In the genomic region with DNA sequence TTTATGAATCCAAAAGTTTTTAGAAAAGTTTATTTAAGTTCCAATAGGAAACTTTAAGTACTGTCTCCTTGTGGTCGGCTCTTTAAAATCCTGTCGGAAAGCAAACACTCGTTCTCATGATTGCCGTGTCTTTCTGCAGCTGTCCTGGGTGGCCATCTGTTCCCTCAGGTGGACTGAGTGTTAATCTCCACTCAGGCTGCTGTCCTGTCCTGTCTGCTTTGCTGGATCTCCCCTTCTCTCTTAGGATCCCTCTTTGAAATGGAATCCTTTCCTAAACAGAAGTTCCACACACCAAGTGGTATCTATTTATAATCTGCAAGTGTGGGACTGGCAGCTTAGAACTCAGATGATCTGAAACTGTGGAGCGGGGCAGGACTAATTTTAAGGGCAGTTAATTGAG, we compare ENCODE assay signal across 19 mouse cellular contexts.
A peak's percentile ranks its signal among the peaks of the same experiment; 100 is the strongest.
DNase-seq lines count a peak whose midpoint lies in the region; ATAC-seq and TF ChIP-seq lines count a peak whose summit lies in the region.
"Had no signal": no experiment of that assay in that cellular context is flagged by ENCODE, and none has a peak within 500 bp of the region (broad histone marks: within the 10 kb centered on the region; RNA-seq: fewer than 3 reads in every experiment).

No protein-coding gene starts in this region.

- H3K27ac ChIP-seq in gastrocnemius, adult 2 months: peak overlapping the region; percentile 86
- no peak overlapping the region for H3K27ac ChIP-seq in midbrain, embryonic 11.5 days (ENCODE audit: low read depth, low read length)
- H3K27ac ChIP-seq in midbrain, embryonic 15.5 days: no peak overlapping the region
- H3K27ac ChIP-seq in kidney, adult 2 months (ENCODE audit: insufficient read depth, low read depth, low read length): no peak overlapping the region
- H3K27ac ChIP-seq: forebrain, embryonic 12.5 days; hindbrain, embryonic 10.5 days; hindbrain, embryonic 14.5 days had no signal

- no peak overlapping the region for H3K9ac ChIP-seq in midbrain, embryonic 11.5 days (ENCODE audit: low read length)
- H3K9ac ChIP-seq in midbrain, embryonic 15.5 days: no peak overlapping the region
- H3K9ac ChIP-seq: forebrain, embryonic 12.5 days; heart, embryonic 12.5 days; hindbrain, embryonic 14.5 days had no signal

- H3K4me2 ChIP-seq in midbrain, embryonic 11.5 days: no peak overlapping the region
- H3K4me2 ChIP-seq in midbrain, embryonic 15.5 days: no peak overlapping the region
- H3K4me2 ChIP-seq: forebrain, embryonic 12.5 days; heart, embryonic 12.5 days; hindbrain, embryonic 14.5 days had no signal

- TF ChIP-seq CTCF in gastrocnemius, adult 2 months (IDR thresholded peaks at IDR 0.05): no peak
- TF ChIP-seq CTCF in kidney, adult 2 months (conservative IDR thresholded peaks at IDR 0.05; ENCODE audit: insufficient read depth, insufficient read length, low read depth, low read length): no peak

- H3K4me3 ChIP-seq in gastrocnemius, adult 2 months: peak overlapping the region; percentile 5; the same call in 1 of the 2 replicates
- H3K4me3 ChIP-seq in midbrain, embryonic 11.5 days (ENCODE audit: low read depth, low read length): no peak overlapping the region
- no peak overlapping the region for H3K4me3 ChIP-seq in midbrain, embryonic 15.5 days
- H3K4me3 ChIP-seq in kidney, adult 2 months (ENCODE audit: insufficient read depth, low read depth, low read length): no peak overlapping the region
- H3K4me3 ChIP-seq: forebrain, embryonic 12.5 days; heart, embryonic 12.5 days; hindbrain, embryonic 10.5 days had no signal

- H3K4me1 ChIP-seq in midbrain, embryonic 11.5 days (ENCODE audit: control insufficient read depth, insufficient read depth, low read length): peaks cover 7% of the 10 kb centered on the region
- peaks cover 3% of the 10 kb centered on the region; the same call in 1 of the 2 replicates for H3K4me1 ChIP-seq in midbrain, embryonic 15.5 days
- peaks cover 12% of the 10 kb centered on the region for H3K4me1 ChIP-seq in kidney, adult 2 months (ENCODE audit: control insufficient read depth, insufficient read depth, low read length)

- no peaks in the 10 kb centered on the region for H3K9me3 ChIP-seq in midbrain, embryonic 11.5 days (ENCODE audit: control insufficient read depth, low read length)
- no peaks in the 10 kb centered on the region for H3K9me3 ChIP-seq in midbrain, embryonic 15.5 days
- H3K9me3 ChIP-seq: forebrain, embryonic 12.5 days; G1E; heart, embryonic 12.5 days; hindbrain, embryonic 10.5 days had no signal

- 80% methylated on average over 5 of the region's 5 CpGs for WGBS in midbrain, embryonic 11.5 days
- 87% methylated on average over 5 of the region's 5 CpGs for WGBS in midbrain, embryonic 15.5 days
- 87% methylated on average over 5 of the region's 5 CpGs for WGBS in kidney, adult 2 months

- intact Hi-C loops in gastrocnemius, adult 2 months (cut with DNase I): no loop called here

- ATAC-seq in midbrain, embryonic 11.5 days (ENCODE audit: low FRiP score): no peak
- no peak for ATAC-seq in midbrain, embryonic 15.5 days (replicated peaks)
- ATAC-seq in cerebellum, adult (ENCODE audit: insufficient number of reproducible peaks, low FRiP score, low TSS enrichment): no peak
- ATAC-seq: CD4-positive, CD25-positive, alpha-beta regulatory T cell, adult 4 months; forebrain, embryonic 16.5 days; intestine, embryonic 16.5 days had no signal

- H3K27me3 ChIP-seq in midbrain, embryonic 11.5 days (ENCODE audit: control insufficient read depth, insufficient read depth, low read length): no peaks in the 10 kb centered on the region
- no peaks in the 10 kb centered on the region for H3K27me3 ChIP-seq in midbrain, embryonic 15.5 days (replicated peaks)
- H3K27me3 ChIP-seq in kidney, adult 2 months (replicated peaks; ENCODE audit: control insufficient read depth, insufficient read depth, low read length): no peaks in the 10 kb centered on the region
- H3K27me3 ChIP-seq: forebrain, embryonic 12.5 days; heart, embryonic 12.5 days had no signal

- H3K36me3 ChIP-seq in midbrain, embryonic 11.5 days (ENCODE audit: control insufficient read depth, insufficient read depth, low read length): no peaks in the 10 kb centered on the region
- H3K36me3 ChIP-seq in midbrain, embryonic 15.5 days (replicated peaks): no peaks in the 10 kb centered on the region
- H3K36me3 ChIP-seq in kidney, adult 2 months (ENCODE audit: control insufficient read depth, insufficient read depth, low read length): no peaks in the 10 kb centered on the region
- H3K36me3 ChIP-seq: forebrain, embryonic 12.5 days; G1E; heart, embryonic 12.5 days; hindbrain, embryonic 10.5 days had no signal

- no peak for TF ChIP-seq POLR2A in kidney, adult 2 months (IDR thresholded peaks at IDR 0.05; ENCODE audit: low read depth, low read length)

- no peak for DNase-seq in gastrocnemius, adult 2 months
- DNase-seq in gastrocnemius, postnatal 10 days: no peak
- peak; percentile 68 for DNase-seq in midbrain, embryonic 11.5 days (ENCODE audit: low spot score, missing footprints)
- DNase-seq in induced T-regulatory cell, adult 2 months (ENCODE audit: low read depth): peak; percentile 33
- no peak for DNase-seq in kidney, adult 2 months
- DNase-seq: adrenal gland, adult 8-10 months; cerebellum, postnatal 10 days; gastrocnemius, postnatal 25 days; kidney, adult 8-10 months had no signal

Comparison
In these comparisons a context has a peak if more than half of its experiments do, and no peak if none do; other contexts are left out.
1. DNase-seq: peak in midbrain, embryonic 11.5 days (single experiment) and induced T-regulatory cell, adult 2 months (single experiment); none in gastrocnemius, adult 2 months (single experiment), gastrocnemius, postnatal 10 days (single experiment) and kidney, adult 2 months (single experiment).